Mouse (Mus musculus): ENCODE measurements around the gene Zbtb39.

Zbtb39 gene

GRCm38 (mm10) chr10:127739083-127739660 lies at the start of gene Zbtb39:
Gene Zbtb39, plus strand, starts transcription at chr10:127739538.
- in situ Hi-C loops (cut with MboI, MseI), result loop anchor here (5.0 kb wide), 1 partner anchor 62 kb away; no protein-coding TSS in a partner anchor

DNA sequence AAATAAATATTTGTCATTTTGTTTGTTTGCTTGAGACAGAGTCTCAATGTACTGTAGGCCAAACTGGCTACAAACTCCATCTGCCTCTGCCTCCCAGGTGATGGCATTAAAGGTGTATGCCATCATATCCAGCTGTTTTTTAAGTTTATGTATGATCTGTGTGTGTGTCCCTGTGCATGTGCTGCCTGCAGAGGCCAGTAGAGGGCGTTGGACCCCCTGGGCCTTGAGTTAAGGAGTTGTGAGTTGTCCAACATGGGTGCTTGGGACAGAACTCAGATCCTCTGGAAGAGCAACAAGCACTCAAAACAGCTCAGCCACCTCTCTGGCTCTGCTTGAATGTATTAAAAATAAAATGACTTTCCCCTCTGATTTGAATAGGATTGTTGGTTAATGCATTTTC lies 48.3 kb upstream of the Zbtb39 start:
- in situ Hi-C loops (cut with MboI, MseI), result loop anchor here (10.0 kb wide), 1 partner anchor 244 kb away; no protein-coding TSS in a partner anchor

- in situ Hi-C loops (cut with MboI, MseI), result loop anchor here (10.0 kb wide), 1 partner anchor 240 kb away; no protein-coding TSS in a partner anchor
Measured at GRCm38 (mm10) chr10:127694636-127695035, 44.7 kb upstream of the Zbtb39 start.

DNA sequence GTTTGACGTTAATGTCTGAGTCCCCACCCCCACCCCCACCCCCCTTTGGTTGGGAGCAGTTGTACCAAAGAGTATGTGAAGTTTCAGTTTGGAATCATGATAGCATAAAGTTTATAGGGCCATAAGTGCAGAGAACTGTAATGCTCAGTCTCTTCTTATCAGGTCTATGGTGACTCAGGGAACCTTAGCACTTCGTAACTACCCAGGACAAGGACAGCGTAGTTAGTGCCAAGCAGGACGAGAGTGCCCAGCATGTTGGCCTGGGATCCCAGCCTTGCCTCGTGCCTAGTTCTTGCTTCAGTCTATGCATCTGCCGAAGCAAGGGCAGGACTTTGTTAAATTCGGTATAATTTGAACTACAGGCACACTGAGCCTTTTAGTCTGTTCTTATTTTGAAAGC lies 43.6 kb upstream of the Zbtb39 start:
- in situ Hi-C loops (cut with MboI, MseI), result loop anchor here (10.0 kb wide), 1 partner anchor 239 kb away; no protein-coding TSS in a partner anchor

DNA sequence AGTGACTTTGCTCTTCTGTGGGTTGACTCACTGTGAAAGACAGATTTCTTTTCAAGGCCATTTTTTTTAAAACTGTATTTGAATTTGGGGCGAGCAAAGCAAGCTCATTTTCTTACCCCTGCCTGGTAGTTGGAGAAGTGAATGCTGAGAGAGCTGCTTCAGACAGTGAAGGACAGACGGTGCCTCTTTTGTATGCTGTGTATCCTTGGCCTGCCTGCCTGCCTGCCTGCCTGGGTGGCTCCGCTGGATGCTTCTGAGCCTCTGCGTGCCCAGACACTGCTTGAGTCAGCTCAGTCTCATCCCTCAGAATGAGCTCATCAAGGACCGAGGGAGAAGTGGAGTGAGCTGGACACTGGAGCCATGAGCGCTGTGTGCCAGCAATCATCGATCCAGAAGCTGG lies 40.4 kb upstream of the Zbtb39 start:
- in situ Hi-C loops (cut with MboI, MseI), result loop anchor here (10.0 kb wide), 1 partner anchor 236 kb away; no protein-coding TSS in a partner anchor

- in situ Hi-C loops (cut with MboI, MseI), result no loop called here
Measured at GRCm38 (mm10) chr10:127703299-127703698, 36.0 kb upstream of the Zbtb39 start.

DNA sequence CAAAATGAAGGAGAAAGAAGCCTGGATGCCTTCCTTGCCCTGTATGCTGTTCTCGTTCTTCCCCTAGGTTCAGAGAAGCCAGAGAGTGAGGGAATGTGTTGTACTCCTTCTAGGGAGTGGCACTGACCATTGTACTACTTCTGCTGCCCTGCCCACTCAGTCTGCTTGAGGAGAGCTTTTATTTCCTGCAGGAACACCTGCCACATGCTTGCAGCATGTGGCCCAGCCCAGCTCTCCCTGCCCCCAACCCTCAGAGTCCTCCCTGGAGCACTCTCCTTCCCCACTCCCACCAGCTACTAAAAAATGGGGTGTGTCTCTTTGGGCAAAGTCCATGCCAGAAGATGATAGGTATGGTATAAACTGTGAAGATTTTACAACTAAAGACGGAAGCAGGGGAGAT lies 35.0 kb upstream of the Zbtb39 start:
- in situ Hi-C loops (cut with MboI, MseI), result no loop called here

DNA sequence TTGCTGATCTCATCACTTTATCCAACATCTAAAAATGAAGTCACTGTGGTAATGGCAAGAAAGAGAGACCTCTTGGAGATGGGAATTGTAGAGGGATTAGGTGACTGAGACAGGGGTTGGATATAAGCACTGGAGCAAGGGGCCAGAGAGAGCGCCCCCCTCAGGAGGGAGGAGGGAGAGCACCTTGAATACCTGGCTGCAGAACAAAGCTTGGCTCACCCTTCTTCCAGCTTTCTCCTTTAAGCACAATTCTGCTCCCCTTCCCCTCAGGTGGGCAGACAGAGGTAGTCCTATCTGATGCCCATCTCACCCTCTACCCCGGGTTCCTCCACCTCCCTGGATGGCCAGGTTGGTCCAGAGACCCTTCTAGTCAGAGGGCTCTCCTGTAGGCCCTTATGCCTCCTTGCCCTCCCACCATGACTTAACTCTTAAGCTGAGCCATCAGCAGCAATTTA lies 34.5 kb upstream of the Zbtb39 start, which contains the start of gene Myo1a:
Gene Myo1a, plus strand, starts transcription at position 405 of the 455 bp plus-strand sequence.
- in situ Hi-C loops (cut with MboI, MseI), result no loop called here

- in situ Hi-C loops (cut with MboI, MseI), result no loop called here
Measured at GRCm38 (mm10) chr10:127705783-127706182, 33.6 kb upstream of the Zbtb39 start.

GRCm38 (mm10) chr10:127707721-127708120 lies 31.6 kb upstream of the Zbtb39 start:
- in situ Hi-C loops (cut with MboI, MseI), result no loop called here

- in situ Hi-C loops (cut with MboI, MseI), result no loop called here
Measured at GRCm38 (mm10) chr10:127708850-127709370, 30.4 kb upstream of the Zbtb39 start.

DNA sequence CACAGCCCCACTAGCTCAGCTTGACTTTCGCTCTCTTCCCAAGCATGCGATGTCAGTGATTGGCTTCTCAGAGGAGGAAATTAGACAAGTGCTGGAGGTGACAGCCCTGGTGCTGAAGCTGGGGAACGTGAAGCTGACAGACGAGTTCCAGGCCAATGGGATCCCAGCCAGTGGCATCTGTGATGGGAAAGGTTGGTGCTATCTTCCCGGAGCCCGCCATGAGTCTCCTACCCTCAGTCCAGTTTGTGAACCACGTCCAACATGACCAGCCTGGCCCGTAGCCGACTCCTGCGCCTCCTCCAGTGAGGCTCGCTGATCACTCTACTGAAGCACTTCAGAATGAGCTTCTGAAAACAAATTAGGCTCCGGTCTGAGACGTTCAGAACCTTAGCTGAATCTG lies 29.0 kb upstream of the Zbtb39 start:
- in situ Hi-C loops (cut with MboI, MseI), result no loop called here

GRCm38 (mm10) chr10:127712736-127713135 lies 26.6 kb upstream of the Zbtb39 start:
- in situ Hi-C loops (cut with MboI, MseI), result no loop called here

DNA sequence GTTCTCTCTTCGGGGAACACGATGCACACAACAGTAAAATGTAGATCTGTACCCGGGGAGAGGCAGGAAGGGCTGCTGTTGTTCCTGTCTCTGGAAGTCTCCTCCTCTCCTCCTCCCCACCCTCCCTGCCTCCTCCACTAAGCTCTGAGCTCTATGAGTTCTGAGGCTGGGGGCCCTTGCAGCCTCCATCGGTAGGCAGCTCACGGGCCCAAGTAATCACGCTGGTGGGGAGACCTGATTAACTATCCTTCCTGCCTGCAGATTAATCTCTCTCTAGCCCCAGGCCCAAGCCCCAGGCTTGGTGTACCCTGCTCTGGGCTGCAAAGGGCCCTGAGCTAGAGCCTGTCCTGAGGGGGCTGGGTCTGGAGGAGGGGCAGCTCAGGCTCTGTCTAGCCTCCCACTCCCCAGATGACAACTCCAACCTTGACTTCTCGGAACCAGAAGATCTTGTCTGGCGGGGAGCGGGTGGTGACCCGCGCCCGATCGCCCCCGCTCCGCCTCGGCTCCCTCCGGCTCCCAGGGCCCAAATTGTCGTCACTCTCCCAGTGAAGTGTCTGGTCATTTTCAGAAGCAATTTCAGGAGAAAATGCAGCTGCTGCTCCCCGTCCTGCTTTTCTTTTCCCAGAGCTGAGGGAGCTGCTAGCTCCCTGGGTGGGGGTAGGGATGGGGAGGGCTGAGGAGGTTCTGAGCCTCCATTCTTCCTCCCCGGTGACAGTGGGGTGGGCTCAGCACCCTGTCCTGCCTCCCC lies 17.5 kb upstream of the Zbtb39 start:
- in situ Hi-C loops (cut with MboI, MseI), result no loop called here

DNA sequence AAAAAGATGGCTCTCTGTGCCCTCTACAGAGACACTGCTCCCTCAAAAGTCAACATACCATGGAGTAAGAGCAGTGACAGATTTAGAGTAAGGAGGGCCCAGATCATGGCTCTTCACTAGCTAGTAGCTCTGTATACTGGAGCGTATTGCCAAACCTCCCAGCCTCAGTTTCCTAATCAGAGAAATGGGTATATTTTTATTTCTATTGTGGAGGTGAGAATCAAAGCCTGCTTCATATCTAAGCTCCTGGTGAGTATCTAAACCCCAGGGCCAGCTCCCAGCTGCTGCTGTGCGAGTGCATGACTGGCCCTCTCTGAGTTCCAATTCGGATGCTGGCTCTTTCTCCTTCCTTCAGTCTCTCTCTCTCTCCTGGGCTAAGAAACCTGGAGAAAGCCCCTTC lies 15.2 kb upstream of the Zbtb39 start, which contains the start of gene Tac2:
Gene Tac2, plus strand, starts transcription at position 301 of the 400 bp plus-strand sequence.
- in situ Hi-C loops (cut with MboI, MseI), result no loop called here

GRCm38 (mm10) chr10:127725136-127725535 lies 14.2 kb upstream of the Zbtb39 start:
- in situ Hi-C loops (cut with MboI, MseI), result no loop called here

DNA sequence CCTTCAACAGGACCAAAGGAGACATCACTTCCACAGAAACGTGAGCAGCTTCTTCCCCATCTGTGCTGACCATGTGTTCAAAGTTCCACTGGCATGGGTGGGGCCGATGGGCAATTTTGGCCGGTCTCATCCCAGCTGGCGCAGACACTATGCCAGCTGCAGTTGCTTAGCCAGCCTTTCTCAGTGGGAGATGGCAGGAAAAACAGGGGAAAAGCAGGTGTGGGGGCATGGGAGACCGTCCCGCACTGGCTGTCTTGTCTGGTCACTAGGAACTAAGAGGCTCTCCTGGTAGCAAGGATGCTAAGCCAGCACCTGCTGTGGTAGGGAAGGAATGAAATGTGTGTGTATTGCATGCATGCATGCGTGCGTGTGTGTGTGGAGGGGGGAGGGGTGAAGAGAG lies 10.9 kb upstream of the Zbtb39 start:
- in situ Hi-C loops (cut with MboI, MseI), result no loop called here

GRCm38 (mm10) chr10:127730285-127730932 lies 8.9 kb upstream of the Zbtb39 start:
- in situ Hi-C loops (cut with MboI, MseI), result no loop called here

DNA sequence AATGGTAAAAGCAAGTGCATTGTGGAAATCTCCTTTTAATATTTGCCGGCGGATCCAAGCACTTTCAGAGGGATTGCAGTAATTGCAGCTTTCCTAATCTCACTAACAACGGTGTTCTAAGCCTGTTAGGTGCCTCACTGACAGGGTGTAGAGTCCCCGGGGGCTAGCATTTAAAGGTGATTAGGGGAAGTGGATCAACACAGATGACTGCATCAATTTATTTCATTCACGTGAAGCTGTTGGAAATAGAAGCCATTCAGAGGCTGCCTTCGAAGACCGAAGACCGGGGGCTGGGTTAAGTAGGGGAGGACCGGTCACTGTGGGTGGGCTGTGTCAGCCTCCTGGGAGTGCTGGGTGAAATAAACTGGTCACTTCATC lies 8.4 kb upstream of the Zbtb39 start:
- in situ Hi-C loops (cut with MboI, MseI), result no loop called here

DNA sequence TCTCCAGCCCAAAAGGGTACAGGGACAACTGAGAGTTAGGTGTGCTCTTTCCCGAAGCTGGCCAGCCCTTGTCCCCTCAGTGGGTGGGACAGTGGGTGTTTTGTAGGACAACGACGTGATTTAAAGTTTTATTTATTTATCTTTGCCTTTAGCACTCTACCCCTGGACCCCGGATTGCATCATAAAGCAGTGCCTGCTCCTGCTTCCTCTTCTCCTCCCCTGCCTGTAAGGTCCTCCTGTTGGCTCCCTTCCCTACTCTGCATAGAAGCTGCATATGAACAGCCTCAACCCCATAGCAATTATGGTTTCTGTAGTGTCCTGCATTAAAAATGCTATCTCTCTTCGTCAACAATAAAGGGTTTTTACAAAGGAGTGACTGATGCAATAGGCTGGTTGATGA lies 7.9 kb upstream of the Zbtb39 start:
- in situ Hi-C loops (cut with MboI, MseI), result no loop called here

- in situ Hi-C loops (cut with MboI, MseI), result no loop called here
Measured at GRCm38 (mm10) chr10:127734434-127734833, 4.9 kb upstream of the Zbtb39 start.

DNA sequence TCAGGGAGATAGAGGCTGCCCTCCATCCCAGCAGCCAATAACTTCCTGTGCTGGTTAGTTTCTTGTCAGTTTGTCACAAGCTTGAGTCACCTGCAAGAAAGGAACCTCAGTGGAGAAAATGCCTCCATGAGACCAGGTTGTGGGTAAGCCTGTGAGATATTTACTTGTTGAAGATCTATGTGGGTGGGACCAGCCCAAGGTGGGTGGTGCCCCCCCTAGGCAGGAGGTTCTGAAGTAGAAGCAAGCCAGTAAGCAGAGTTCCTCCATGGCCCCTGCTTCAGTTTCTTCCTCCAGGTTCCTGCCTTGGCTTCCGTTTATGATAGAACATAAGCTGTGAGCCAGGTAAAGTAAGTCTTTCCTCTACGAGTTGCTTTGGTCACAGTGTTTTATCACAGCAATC lies 3.1 kb upstream of the Zbtb39 start:
- in situ Hi-C loops (cut with MboI, MseI), result loop anchor here (5.0 kb wide), 1 partner anchor 59 kb away; no protein-coding TSS in a partner anchor
